Mouse (Mus musculus) intestine, embryonic 16.5 days (tissue): Measurements from ENCODE around the gene Camk2g. TPM values are rescaled to one million over a fixed set of nuclear protein-coding genes. Genes with fewer than 3 reads are reported as not detected.

Experiments
- ATAC-seq: fragments of 200-750 bp; cut with Nextera tagmentation; 2 replicates; pipeline ENCODE4 v1.8.0; 2017; ENCODE audit warnings: moderate TSS enrichment, moderate library complexity
- H3K27ac ChIP-seq: fragments of 300-500 bp; sonication (generic); 2 replicates; pipeline ENCODE4 v1.5.1; 2014; ENCODE audit warnings: mild to moderate bottlenecking, low read length
- H3K27me3 ChIP-seq: fragments of 300-500 bp; sonication (generic); replicated peaks from 2 replicates; pipeline ENCODE4 v1.6.1; 2014; ENCODE audit warnings: low read length, control low read depth, mixed read lengths; ENCODE audit not compliant: control insufficient read depth, insufficient read depth
- H3K36me3 ChIP-seq: fragments of 300-500 bp; sonication (generic); 2 replicates; pipeline ENCODE4 v1.6.1; 2014; ENCODE audit warnings: low read length, control low read depth; ENCODE audit not compliant: control insufficient read depth, insufficient read depth
- H3K4me1 ChIP-seq: fragments of 300-500 bp; sonication (generic); 2 replicates; pipeline ENCODE4 v1.6.1; 2014; ENCODE audit warnings: low read length, control low read depth, mixed read lengths; ENCODE audit not compliant: control insufficient read depth, insufficient read depth
- H3K4me2 ChIP-seq: fragments of 300-500 bp; sonication (generic); 2 replicates; pipeline ENCODE4 v1.6.1; 2014; ENCODE audit warnings: low read depth, low read length, control low read depth
- H3K4me3 ChIP-seq: fragments of 300-500 bp; sonication (generic); 2 replicates; pipeline ENCODE4 v1.5.1; 2014; ENCODE audit warnings: mild to moderate bottlenecking, low read length
- H3K9ac ChIP-seq: fragments of 300-500 bp; sonication (generic); 2 replicates; pipeline ENCODE4 v1.6.1; 2014; ENCODE audit warnings: low read depth, low read length
- H3K9me3 ChIP-seq: fragments of 300-500 bp; sonication (generic); 2 replicates; pipeline ENCODE4 v1.6.1; 2016; ENCODE audit warnings: low read length, control low read depth; ENCODE audit not compliant: control insufficient read depth
- WGBS: fragments of 180-500 bp; shearing (Covaris S2); extraction: QIAGEN DNeasy Blood & Tissue Kit; methylation state at CpG from one replicate; pipeline ENCODE4 v1.1.7; 2014; 5-methylcytosine and 5-hydroxymethylcytosine counted together
- polyA plus RNA-seq: library from polyadenylated mRNA; unstranded; fragments of >200 nt; fragmentation: Nextera tagmentation; extraction: Ambion mirVana; gene quantifications from 2 replicates; pipeline ENCODE4 v1.2.1, GENCODE M21; 2015

Camk2g gene
- polyA plus RNA-seq, 1 experiment from 2014 or later = 35.8 TPM

- Histone ChIP-seq H3K4me1 (no peaks in the 10 kb centered on the region; the same call in 1 of the 2 replicates), H3K9me3 (no peaks in the 10 kb centered on the region), H3K36me3 (peaks cover 12% of the 10 kb centered on the region; the same call in 1 of the 2 replicates), H3K4me2 (no peak overlapping the region), H3K9ac (no peak overlapping the region), H3K4me3 (no peak overlapping the region), H3K27ac (no peak overlapping the region; the same call in 1 of the 2 replicates), H3K27me3 (no peaks in the 10 kb centered on the region)
- WGBS = 84% methylated on average over 5 of the region's 5 CpGs
- no peak for ATAC-seq
These were observed 28.9 kb downstream of the Camk2g start for GRCm38 (mm10) chr14:20764942-20765341.

GRCm38 (mm10) chr14:20758768-20759435 is 35.0 kb downstream of the Camk2g start:
- Histone ChIP-seq H3K9me3 (no peaks in the 10 kb centered on the region), H3K4me1 (no peaks in the 10 kb centered on the region), H3K27ac (no peak overlapping the region), H3K9ac (no peak overlapping the region), H3K36me3 (peaks cover 17% of the 10 kb centered on the region), H3K27me3 (no peaks in the 10 kb centered on the region), H3K4me3 (no peak overlapping the region), H3K4me2 (no peak overlapping the region)
- WGBS = 77% methylated on average over 8 of the region's 8 CpGs
- no peak for ATAC-seq

GRCm38 (mm10) chr14:20757370-20757907 is 36.4 kb downstream of the Camk2g start:
- no peaks in the 10 kb centered on the region for H3K9me3 ChIP-seq
- peaks cover 15% of the 10 kb centered on the region for H3K36me3 ChIP-seq
- no peak for ATAC-seq

GRCm38 (mm10) chr14:20753792-20754191 is 40.1 kb downstream of the Camk2g start:
- H3K9ac ChIP-seq = no peak overlapping the region
- WGBS = 70% methylated on average over 3 of the region's 3 CpGs
- H3K27ac ChIP-seq = no peak overlapping the region
- H3K4me1 ChIP-seq = peaks cover 2% of the 10 kb centered on the region
- no peak overlapping the region for H3K4me2 ChIP-seq
- H3K9me3 ChIP-seq = no peaks in the 10 kb centered on the region
- H3K4me3 ChIP-seq = no peak overlapping the region
- H3K27me3 ChIP-seq = no peaks in the 10 kb centered on the region
- no peak for ATAC-seq
- peaks cover 10% of the 10 kb centered on the region for H3K36me3 ChIP-seq

More at GRCm38 (mm10) chr14:20757370-20757907, 36.4 kb downstream of the Camk2g start:
- 90% methylated on average over 22 of the region's 22 CpGs for WGBS
- H3K9ac ChIP-seq = no peak overlapping the region
- H3K27ac ChIP-seq = no peak overlapping the region
- no peaks in the 10 kb centered on the region for H3K4me1 ChIP-seq
- no peaks in the 10 kb centered on the region for H3K27me3 ChIP-seq
- H3K4me3 ChIP-seq = no peak overlapping the region
- H3K4me2 ChIP-seq = no peak overlapping the region

- WGBS = 57% methylated on average over 5 of the region's 5 CpGs
- Histone ChIP-seq H3K27ac (peak overlapping the region; percentile 79), H3K4me1 (peaks cover 2% of the 10 kb centered on the region), H3K4me3 (no peak overlapping the region), H3K9me3 (no peaks in the 10 kb centered on the region), H3K9ac (peak overlapping the region; percentile 34; the same call in 1 of the 2 replicates), H3K36me3 (peaks cover 4% of the 10 kb centered on the region), H3K4me2 (peak overlapping the region; percentile 30), H3K27me3 (no peaks in the 10 kb centered on the region)
- peak; percentile 79 for ATAC-seq
These were observed 43.4 kb downstream of the Camk2g start for GRCm38 (mm10) chr14:20750503-20750902.

- Histone ChIP-seq H3K27ac (peak overlapping the region; percentile 67; the same call in 1 of the 2 replicates), H3K36me3 (no peaks in the 10 kb centered on the region), H3K4me2 (no peak overlapping the region), H3K27me3 (no peaks in the 10 kb centered on the region), H3K9me3 (no peaks in the 10 kb centered on the region), H3K4me3 (no peak overlapping the region), H3K9ac (no peak overlapping the region), H3K4me1 (peaks cover 2% of the 10 kb centered on the region)
- WGBS = 73% methylated on average over 4 of the region's 4 CpGs
- ATAC-seq = peak; percentile 55
These were observed 44.3 kb downstream of the Camk2g start for GRCm38 (mm10) chr14:20749494-20750051.

GRCm38 (mm10) chr14:20748388-20748787 is 45.5 kb downstream of the Camk2g start:
- H3K9ac ChIP-seq = no peak overlapping the region
- no peak overlapping the region for H3K4me2 ChIP-seq
- 68% methylated on average over 4 of the region's 4 CpGs for WGBS
- no peaks in the 10 kb centered on the region for H3K27me3 ChIP-seq
- ATAC-seq = no peak
- no peaks in the 10 kb centered on the region; the same call in 1 of the 2 replicates for H3K36me3 ChIP-seq
- H3K27ac ChIP-seq = no peak overlapping the region
- no peak overlapping the region for H3K4me3 ChIP-seq
- H3K4me1 ChIP-seq = peaks cover 2% of the 10 kb centered on the region
- H3K9me3 ChIP-seq = no peaks in the 10 kb centered on the region

GRCm38 (mm10) chr14:20746935-20747334 is 47.0 kb downstream of the Camk2g start:
- Histone ChIP-seq H3K4me1 (peaks cover 2% of the 10 kb centered on the region), H3K4me2 (no peak overlapping the region), H3K9me3 (no peaks in the 10 kb centered on the region), H3K4me3 (no peak overlapping the region), H3K9ac (no peak overlapping the region), H3K27me3 (no peaks in the 10 kb centered on the region), H3K36me3 (peaks cover 1% of the 10 kb centered on the region; the same call in 1 of the 2 replicates), H3K27ac (no peak overlapping the region)
- 71% methylated on average over 3 of the region's 3 CpGs for WGBS
- ATAC-seq = no peak

- no peak overlapping the region for H3K9ac ChIP-seq
- 69% methylated on average over 3 of the region's 3 CpGs for WGBS
- H3K4me2 ChIP-seq = no peak overlapping the region
- H3K9me3 ChIP-seq = no peaks in the 10 kb centered on the region
- no peak overlapping the region for H3K27ac ChIP-seq
- no peaks in the 10 kb centered on the region for H3K4me1 ChIP-seq
- H3K27me3 ChIP-seq = no peaks in the 10 kb centered on the region
- peaks cover 7% of the 10 kb centered on the region; the same call in 1 of the 2 replicates for H3K36me3 ChIP-seq
- no peak overlapping the region for H3K4me3 ChIP-seq
- ATAC-seq = no peak
These were observed 50.3 kb downstream of the Camk2g start for GRCm38 (mm10) chr14:20743614-20744013.
